Mouse (Mus musculus) lung, postnatal 0 days (tissue): ENCODE data around the gene Gm9936. TPM values are rescaled to one million over a fixed set of nuclear protein-coding genes. Genes with fewer than 3 reads are reported as not detected.

Experiments
- ATAC-seq: fragments of 200-750 bp; cut with Nextera tagmentation; 2 replicates; pipeline ENCODE4 v1.8.0; 2017; ENCODE audit warnings: moderate library complexity
- DNase-seq: peaks from one replicate; pipeline ENCODE4 v3.0.0-alpha.2; 2016; ENCODE audit warnings: low spot score
- H3K27ac ChIP-seq: fragments of 300-500 bp; sonication (generic); 2 replicates; pipeline ENCODE4 v1.5.1; 2014; ENCODE audit warnings: antibody characterized with exemption, mild to moderate bottlenecking, low read length, mixed read lengths
- H3K27me3 ChIP-seq: fragments of 300-500 bp; sonication (generic); replicated peaks from 2 replicates; pipeline ENCODE4 v1.6.1; 2014; ENCODE audit warnings: low read length, mixed read lengths; ENCODE audit not compliant: insufficient read depth
- H3K36me3 ChIP-seq: fragments of 300-500 bp; sonication (generic); 2 replicates; pipeline ENCODE4 v1.6.1; 2014; ENCODE audit warnings: low read length, mixed read lengths; ENCODE audit not compliant: insufficient read depth
- H3K4me1 ChIP-seq: fragments of 300-500 bp; sonication (generic); 2 replicates; pipeline ENCODE4 v1.6.1; 2014; ENCODE audit warnings: antibody characterized with exemption, low read depth, low read length, mixed read lengths; ENCODE audit not compliant: insufficient read depth
- H3K4me2 ChIP-seq: fragments of 300-500 bp; sonication (generic); replicated peaks from 2 replicates; pipeline ENCODE4 v1.6.1; 2014; ENCODE audit warnings: low read depth, mild to moderate bottlenecking, low read length, moderate library complexity, mixed read lengths
- H3K4me3 ChIP-seq: fragments of 300-500 bp; sonication (generic); 2 replicates; pipeline ENCODE4 v1.5.1; 2014; ENCODE audit warnings: low read depth, low read length
- H3K9ac ChIP-seq: fragments of 300-500 bp; sonication (generic); replicated peaks from 2 replicates; pipeline ENCODE4 v1.6.1; 2014; ENCODE audit warnings: low read depth, mild to moderate bottlenecking
- H3K9me3 ChIP-seq: fragments of 300-500 bp; sonication (generic); 2 replicates; pipeline ENCODE4 v1.6.1; 2016; ENCODE audit warnings: low read length, mixed read lengths
- CTCF ChIP-seq: IDR thresholded peaks from 2 replicates; pipeline ENCODE4 v1.5.1; 2016; ENCODE audit warnings: antibody characterized with exemption, mild to moderate bottlenecking
- EP300 ChIP-seq: IDR thresholded peaks from 2 replicates; pipeline ENCODE4 v1.6.1; 2016; ENCODE audit warnings: antibody characterized with exemption, mild to moderate bottlenecking, control low read depth
- WGBS: fragments of 180-500 bp; shearing (Covaris S2); extraction: QIAGEN DNeasy Blood & Tissue Kit; methylation state at CpG from one replicate; pipeline ENCODE4 v1.1.7; 2014; 5-methylcytosine and 5-hydroxymethylcytosine counted together
- polyA plus RNA-seq: library from polyadenylated mRNA; unstranded; fragments of >200 nt; fragmentation: Nextera tagmentation; extraction: Ambion mirVana; gene quantifications from 2 replicates; pipeline ENCODE4 v1.2.1, GENCODE M21; 2015

Gm9936 gene
- polyA plus RNA-seq, 1 experiment from 2014 or later, result not detected

- Histone ChIP-seq H3K4me1 (peaks cover 7% of the 10 kb centered on the region; the same call in 1 of the 2 replicates), H3K9me3 (no peaks in the 10 kb centered on the region), H3K27me3 (no peaks in the 10 kb centered on the region), H3K9ac (no peak overlapping the region), H3K27ac (no peak overlapping the region), H3K4me2 (no peak overlapping the region), H3K36me3 (no peaks in the 10 kb centered on the region), H3K4me3 (no peak overlapping the region)
- WGBS, result 62% methylated on average over 12 of the region's 12 CpGs
- no peak for TF ChIP-seq EP300
- TF ChIP-seq CTCF, result no peak
- peak; percentile 39; the same call in 1 of the 2 replicates for ATAC-seq
- DNase-seq, result peak; percentile 79
Observed at GRCm38 (mm10) chr5:114827427-114827826, 31.1 kb downstream of the Gm9936 start.

- Histone ChIP-seq H3K9ac (no peak overlapping the region), H3K27ac (no peak overlapping the region)
Observed at GRCm38 (mm10) chr5:114825978-114826691, 32.3 kb downstream of the Gm9936 start.

GRCm38 (mm10) chr5:114824197-114824596, 34.3 kb downstream of the Gm9936 start:
- Histone ChIP-seq H3K36me3 (no peaks in the 10 kb centered on the region), H3K4me1 (peaks cover 7% of the 10 kb centered on the region; the same call in 1 of the 2 replicates), H3K9me3 (no peaks in the 10 kb centered on the region), H3K4me2 (peak overlapping the region; percentile 28; the same call in 1 of the 2 replicates), H3K4me3 (no peak overlapping the region), H3K9ac (no peak overlapping the region), H3K27me3 (no peaks in the 10 kb centered on the region), H3K27ac (no peak overlapping the region)
- ATAC-seq (peak; percentile 43), DNase-seq (peak; percentile 73)
- TF ChIP-seq EP300 (no peak), CTCF (peak; percentile 84)
- 10% methylated on average over 9 of the region's 9 CpGs for WGBS

More at GRCm38 (mm10) chr5:114825978-114826691, 32.3 kb downstream of the Gm9936 start:
- Histone ChIP-seq H3K9me3 (no peaks in the 10 kb centered on the region), H3K4me3 (peak overlapping the region; percentile 31), H3K4me1 (peaks cover 7% of the 10 kb centered on the region; the same call in 1 of the 2 replicates), H3K27me3 (no peaks in the 10 kb centered on the region), H3K36me3 (no peaks in the 10 kb centered on the region), H3K4me2 (peak overlapping the region; percentile 52)
- WGBS, result 6% methylated on average over 27 of the region's 27 CpGs
- DNase-seq, result peak; percentile 84
- TF ChIP-seq EP300, result no peak
- 0 out of 2 replicates have a peak, but pooled peaks have one; percentile 27 for TF ChIP-seq CTCF
- ATAC-seq, result peak; percentile 79

DNA sequence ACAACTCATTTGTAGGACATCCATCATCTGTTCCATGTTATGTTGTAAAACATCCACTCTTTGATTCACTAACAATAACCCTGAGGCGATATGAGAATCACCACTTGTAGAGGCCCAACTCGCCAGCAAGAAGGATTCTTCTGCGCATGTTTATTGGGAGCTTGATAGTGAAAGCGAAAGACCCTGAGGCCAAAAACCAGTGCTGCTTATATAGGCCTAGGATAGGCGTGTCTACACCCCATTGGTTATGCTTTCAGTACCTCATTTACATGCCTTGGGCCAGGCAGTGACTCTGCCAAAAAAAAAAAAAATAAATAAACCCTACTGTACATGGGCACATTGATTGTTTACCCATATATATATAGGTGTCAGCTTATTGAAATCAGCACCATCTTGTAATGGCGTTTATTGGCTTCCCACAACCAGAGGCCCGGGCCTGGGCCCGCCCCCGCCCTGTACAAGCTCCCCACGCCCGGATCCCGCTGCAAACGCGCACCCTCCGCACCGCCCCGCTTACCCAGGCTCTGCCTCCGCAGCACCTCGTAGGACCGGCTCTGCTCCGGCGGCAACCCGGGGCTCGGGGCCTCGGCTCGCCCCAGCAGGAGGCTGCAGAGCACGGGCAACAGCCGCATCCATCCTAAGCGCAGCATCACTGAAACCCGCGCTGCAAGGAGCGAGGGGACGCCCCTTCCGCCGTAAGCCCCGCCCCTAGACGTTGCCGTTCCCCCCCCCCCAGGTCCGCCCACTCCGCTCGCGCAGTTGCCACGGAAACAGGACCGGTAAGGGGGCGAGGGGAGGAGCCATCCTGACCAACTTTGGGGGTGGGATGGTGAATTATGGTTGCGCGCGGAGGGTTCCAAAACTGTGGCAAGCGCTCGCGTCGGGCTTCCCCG, 35.4 kb downstream of the Gm9936 start, which contains the start of gene 1500011B03Rik:
Gene 1500011B03Rik (minus strand): TSS at position 673 of the 893 bp plus-strand sequence.
- H3K4me1 ChIP-seq, result peaks cover 7% of the 10 kb centered on the region; the same call in 1 of the 2 replicates
- H3K27me3 ChIP-seq, result no peaks in the 10 kb centered on the region
- TF ChIP-seq EP300 (no peak), CTCF (no peak)
- peak within 1 kb of the TSS; percentile 72 for H3K4me2 ChIP-seq
- no peaks in the 10 kb centered on the region for H3K36me3 ChIP-seq
- ATAC-seq, result peak; percentile 75
- peak within 1 kb of the TSS; percentile 43 for H3K4me3 ChIP-seq
- 7% methylated on average over 52 of the region's 53 CpGs for WGBS
- no peak within 1 kb of the TSS; the same call in 1 of the 2 replicates for H3K9ac ChIP-seq
- no peak within 1 kb of the TSS for H3K27ac ChIP-seq
- DNase-seq, result peak; percentile 77
- no peaks in the 10 kb centered on the region for H3K9me3 ChIP-seq

- H3K36me3 ChIP-seq, result no peaks in the 10 kb centered on the region
- 76% methylated on average over 10 of the region's 11 CpGs for WGBS
- no peaks in the 10 kb centered on the region for H3K9me3 ChIP-seq
- no peaks in the 10 kb centered on the region for H3K4me1 ChIP-seq
- no peak overlapping the region for H3K27ac ChIP-seq
- no peak overlapping the region for H3K9ac ChIP-seq
- ATAC-seq (no peak), DNase-seq (no peak)
- TF ChIP-seq CTCF (no peak), EP300 (no peak)
- no peak overlapping the region for H3K4me3 ChIP-seq
- no peaks in the 10 kb centered on the region for H3K27me3 ChIP-seq
- no peak overlapping the region for H3K4me2 ChIP-seq
Observed at GRCm38 (mm10) chr5:114818124-114818523, 40.4 kb downstream of the Gm9936 start.

DNA sequence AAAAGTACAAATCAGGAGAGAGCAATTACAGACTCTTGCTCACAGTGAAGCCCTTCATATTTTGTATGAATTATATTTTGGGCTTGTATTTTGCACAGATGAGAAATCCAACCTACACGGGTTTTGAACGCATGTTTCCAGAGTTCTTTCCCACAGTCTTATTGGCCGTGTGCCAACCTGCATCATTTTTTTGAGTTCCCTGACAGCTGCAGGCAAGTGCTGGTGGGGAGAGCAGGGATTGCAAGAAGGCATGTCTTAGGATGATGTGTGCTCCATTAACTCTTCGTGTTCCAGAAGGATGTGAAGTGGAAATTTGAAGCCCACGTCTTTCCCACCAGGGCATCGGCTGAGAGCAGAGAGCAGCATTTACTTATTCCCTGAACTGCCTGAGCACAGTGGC, 41.9 kb downstream of the Gm9936 start:
- H3K9me3 ChIP-seq, result no peaks in the 10 kb centered on the region
- H3K4me3 ChIP-seq, result no peak overlapping the region
- no peak for ATAC-seq
- no peak overlapping the region for H3K9ac ChIP-seq
- no peaks in the 10 kb centered on the region for H3K27me3 ChIP-seq
- H3K27ac ChIP-seq, result no peak overlapping the region
- DNase-seq, result no peak
- 60% methylated on average over 6 of the region's 6 CpGs for WGBS
- no peaks in the 10 kb centered on the region for H3K4me1 ChIP-seq
- no peak overlapping the region for H3K4me2 ChIP-seq
- H3K36me3 ChIP-seq, result no peaks in the 10 kb centered on the region
- TF ChIP-seq CTCF (no peak), EP300 (no peak)
